In the genomic region with DNA sequence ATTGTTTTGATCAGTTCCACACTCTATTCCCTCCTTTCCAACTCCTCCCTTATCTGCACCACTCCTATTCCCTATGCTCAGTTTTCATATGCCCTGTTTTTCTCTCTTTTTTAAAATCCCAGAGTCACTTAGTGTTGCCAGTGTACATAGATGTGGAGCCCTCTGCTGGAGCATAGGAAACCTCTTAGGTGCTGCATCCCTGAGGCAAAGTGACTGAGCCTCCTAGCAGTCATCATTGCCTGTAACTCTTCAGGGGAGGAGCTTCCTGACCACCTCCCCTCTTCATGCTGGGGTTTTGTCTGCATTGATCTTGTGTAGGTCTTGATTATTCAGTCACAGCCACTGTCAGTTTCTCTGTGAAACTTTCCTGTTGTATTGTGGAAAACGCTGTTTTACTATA, we compare ENCODE assay signal across 8 mouse cellular contexts. TPM values are rescaled to one million over a fixed set of nuclear protein-coding genes. Genes with fewer than 3 reads are reported as not detected.
DNase-seq lines count a peak whose midpoint lies in the region; ATAC-seq and TF ChIP-seq lines count a peak whose summit lies in the region.

No protein-coding gene starts in this region.

- no peak overlapping the region for H3K9ac ChIP-seq in intestine, embryonic 15.5 days
- H3K9ac ChIP-seq in lung, postnatal 0 days (replicated peaks; ENCODE audit: low read depth): no peak overlapping the region

- peak; percentile 58 for TF ChIP-seq CTCF in cortical plate, adult 2 months (IDR thresholded peaks at IDR 0.05; ENCODE audit: extremely low read depth, insufficient read depth, low read length)
- TF ChIP-seq CTCF in lung, postnatal 0 days (IDR thresholded peaks at IDR 0.05): peak; percentile 81

- H3K4me1 ChIP-seq in cortical plate, adult 2 months (ENCODE audit: control insufficient read depth, insufficient read depth, low read length): no peaks in the 10 kb centered on the region
- no peaks in the 10 kb centered on the region for H3K4me1 ChIP-seq in intestine, embryonic 15.5 days (replicated peaks)
- H3K4me1 ChIP-seq in lung, postnatal 0 days (ENCODE audit: insufficient read depth, low read depth, low read length): 0 out of 2 replicates have a peak, but pooled peaks cover 5% of the 10 kb centered on the region

- DNase-seq in cerebellum, postnatal 4 days (ENCODE audit: low spot score in 2 of 2): no peak
- DNase-seq in right cerebral cortex, adult 18-20 months: peak; percentile 46
- no peak for DNase-seq in right cerebral cortex, postnatal 36 days (ENCODE audit: low spot score in 2 of 2)
- peak; percentile 83 for DNase-seq in lung, postnatal 0 days (ENCODE audit: low spot score)
- no peak for DNase-seq in urinary bladder, adult 2 months (ENCODE audit: low spot score)

- peak; percentile 82 for ATAC-seq in cerebellum, adult (ENCODE audit: insufficient number of reproducible peaks, low FRiP score, low TSS enrichment)
- ATAC-seq in intestine, embryonic 15.5 days: 0 out of 2 replicates have a peak, but pooled peaks have one; percentile 39
- ATAC-seq in lung, postnatal 0 days: peak; percentile 68

- no peaks in the 10 kb centered on the region for H3K9me3 ChIP-seq in intestine, embryonic 15.5 days
- H3K9me3 ChIP-seq in lung, postnatal 0 days (ENCODE audit: low read length): no peaks in the 10 kb centered on the region

- no peak overlapping the region for H3K27ac ChIP-seq in cortical plate, adult 2 months (ENCODE audit: insufficient read depth, low read length)
- no peak overlapping the region for H3K27ac ChIP-seq in intestine, embryonic 15.5 days
- H3K27ac ChIP-seq in lung, postnatal 0 days (ENCODE audit: low read length): no peak overlapping the region

- no peak for TF ChIP-seq POLR2A in cortical plate, adult 2 months (IDR thresholded peaks at IDR 0.05; ENCODE audit: extremely low read depth, insufficient read depth, low read length)

- 70% methylated on average over 1 of the region's 1 CpGs for WGBS in intestine, embryonic 15.5 days
- 69% methylated on average over 1 of the region's 1 CpGs for WGBS in lung, postnatal 0 days

- H3K4me2 ChIP-seq in intestine, embryonic 15.5 days (replicated peaks): no peak overlapping the region
- H3K4me2 ChIP-seq in lung, postnatal 0 days (replicated peaks; ENCODE audit: low read depth, low read length): no peak overlapping the region

- H3K36me3 ChIP-seq in intestine, embryonic 15.5 days: no peaks in the 10 kb centered on the region
- H3K36me3 ChIP-seq in lung, postnatal 0 days (ENCODE audit: insufficient read depth, low read length): peaks cover 6% of the 10 kb centered on the region

- H3K27me3 ChIP-seq in intestine, embryonic 15.5 days (replicated peaks): no peaks in the 10 kb centered on the region
- H3K27me3 ChIP-seq in lung, postnatal 0 days (replicated peaks; ENCODE audit: insufficient read depth, low read length): no peaks in the 10 kb centered on the region

- no peak overlapping the region for H3K4me3 ChIP-seq in cortical plate, adult 2 months (ENCODE audit: insufficient read depth, low read length)
- no peak overlapping the region for H3K4me3 ChIP-seq in intestine, embryonic 15.5 days (replicated peaks)
- H3K4me3 ChIP-seq in lung, postnatal 0 days (ENCODE audit: low read depth, low read length): no peak overlapping the region

- TF ChIP-seq EP300 in lung, postnatal 0 days (IDR thresholded peaks at IDR 0.05): no peak

RNA-seq across cellular contexts. Expression of a gene that starts 22.7 kb away (rescaled TPM):
- polyA plus RNA-seq in cortical plate, adult 2 months (2012; rRNA removed): 11.5 and 12.1 TPM in 2 replicates
- 2.8 TPM in 2 replicates for polyA plus RNA-seq in intestine, embryonic 15.5 days (2015; fragmentation: Nextera tagmentation; extraction: Ambion mirVana)
- polyA plus RNA-seq in lung, postnatal 0 days (2015; fragmentation: Nextera tagmentation; extraction: Ambion mirVana): 7.1 and 7.8 TPM in 2 replicates
- polyA plus RNA-seq in urinary bladder, adult 2 months (2012; rRNA removed): 5.1 and 18.2 TPM in 2 replicates

Comparison
In these comparisons a context has a peak if more than half of its experiments do, and no peak if none do; other contexts are left out.
1. DNase-seq: peak in right cerebral cortex, adult 18-20 months (single experiment) and lung, postnatal 0 days (single experiment); none in cerebellum, postnatal 4 days (0 of 2), right cerebral cortex, postnatal 36 days (0 of 2) and urinary bladder, adult 2 months (single experiment).
2. Peak in every context shown above with its lines, with median percentiles within 50 percentile points of each other: ATAC-seq.